Mouse (Mus musculus): ENCODE results near the gene Cog7. TPM values are rescaled to one million over a fixed set of nuclear protein-coding genes. Genes with fewer than 3 reads are reported as not detected.

Gene Cog7
- polyA plus RNA-seq, 1 experiment from 2014 or later, result 28.3 TPM

- no peak for ATAC-seq (ENCODE audit: low FRiP score, low TSS enrichment)
- Histone ChIP-seq H3K27ac (ENCODE audit: low read depth, low read length) (no peak overlapping the region), H3K36me3 (ENCODE audit: control insufficient read depth, insufficient read depth, low read length) (peaks cover 35% of the 10 kb centered on the region), H3K9ac (ENCODE audit: low read depth, low read length) (no peak overlapping the region), H3K27me3 (ENCODE audit: control insufficient read depth, insufficient read depth, low read length) (no peaks in the 10 kb centered on the region), H3K4me3 (ENCODE audit: low read length) (no peak overlapping the region), H3K4me2 (replicated peaks; ENCODE audit: low read depth, low read length) (no peak overlapping the region), H3K4me1 (ENCODE audit: control insufficient read depth, insufficient read depth, low read length) (peaks cover 16% of the 10 kb centered on the region), H3K9me3 (ENCODE audit: control insufficient read depth, low read length) (no peaks in the 10 kb centered on the region)
- 84% methylated on average over 10 of the region's 10 CpGs for WGBS
Observed at GRCm38 (mm10) chr7:122012949-122013348, 31.4 kb upstream of the Cog7 start.

- H3K4me2 ChIP-seq (replicated peaks; ENCODE audit: low read depth, low read length), result no peak overlapping the region
- no peak overlapping the region for H3K9ac ChIP-seq (ENCODE audit: low read depth, low read length)
- peaks cover 16% of the 10 kb centered on the region for H3K4me1 ChIP-seq (ENCODE audit: control insufficient read depth, insufficient read depth, low read length)
- no peaks in the 10 kb centered on the region for H3K9me3 ChIP-seq (ENCODE audit: control insufficient read depth, low read length)
- WGBS, result 96% methylated on average over 4 of the region's 4 CpGs
- no peaks in the 10 kb centered on the region for H3K27me3 ChIP-seq (ENCODE audit: control insufficient read depth, insufficient read depth, low read length)
- no peak overlapping the region for H3K4me3 ChIP-seq (ENCODE audit: low read length)
- no peak overlapping the region for H3K27ac ChIP-seq (ENCODE audit: low read depth, low read length)
- ATAC-seq (ENCODE audit: low FRiP score, low TSS enrichment), result no peak
- peaks cover 40% of the 10 kb centered on the region for H3K36me3 ChIP-seq (ENCODE audit: control insufficient read depth, insufficient read depth, low read length)
Observed at GRCm38 (mm10) chr7:122012370-122012769, 30.9 kb upstream of the Cog7 start.

GRCm38 (mm10) chr7:122000396-122000795 lies 18.9 kb upstream of the Cog7 start:
- 76% methylated on average over 8 of the region's 8 CpGs for WGBS

GRCm38 (mm10) chr7:121995961-121996360 lies 14.4 kb upstream of the Cog7 start:
- WGBS, result 90% methylated on average over 5 of the region's 5 CpGs
- Histone ChIP-seq H3K27me3 (ENCODE audit: control insufficient read depth, insufficient read depth, low read length) (no peaks in the 10 kb centered on the region), H3K4me1 (ENCODE audit: control insufficient read depth, insufficient read depth, low read length) (no peaks in the 10 kb centered on the region), H3K4me2 (replicated peaks; ENCODE audit: low read depth, low read length) (no peak overlapping the region), H3K36me3 (ENCODE audit: control insufficient read depth, insufficient read depth, low read length) (peaks cover 86% of the 10 kb centered on the region), H3K27ac (ENCODE audit: low read depth, low read length) (no peak overlapping the region), H3K9ac (ENCODE audit: low read depth, low read length) (no peak overlapping the region), H3K9me3 (ENCODE audit: control insufficient read depth, low read length) (no peaks in the 10 kb centered on the region), H3K4me3 (ENCODE audit: low read length) (no peak overlapping the region)
- no peak for ATAC-seq (ENCODE audit: low FRiP score, low TSS enrichment)

More at GRCm38 (mm10) chr7:122000396-122000795, 18.9 kb upstream of the Cog7 start:
- Histone ChIP-seq H3K9me3 (ENCODE audit: control insufficient read depth, low read length) (no peaks in the 10 kb centered on the region), H3K27ac (ENCODE audit: low read depth, low read length) (no peak overlapping the region), H3K27me3 (ENCODE audit: control insufficient read depth, insufficient read depth, low read length) (no peaks in the 10 kb centered on the region), H3K36me3 (ENCODE audit: control insufficient read depth, insufficient read depth, low read length) (peaks cover 80% of the 10 kb centered on the region), H3K9ac (ENCODE audit: low read depth, low read length) (no peak overlapping the region), H3K4me1 (ENCODE audit: control insufficient read depth, insufficient read depth, low read length) (no peaks in the 10 kb centered on the region), H3K4me2 (replicated peaks; ENCODE audit: low read depth, low read length) (no peak overlapping the region), H3K4me3 (ENCODE audit: low read length) (no peak overlapping the region)
- ATAC-seq (ENCODE audit: low FRiP score, low TSS enrichment), result no peak

- H3K9me3 ChIP-seq (ENCODE audit: control insufficient read depth, low read length), result no peaks in the 10 kb centered on the region
- WGBS, result 48% methylated on average over 4 of the region's 4 CpGs
- H3K4me2 ChIP-seq (replicated peaks; ENCODE audit: low read depth, low read length), result no peak overlapping the region
- H3K27me3 ChIP-seq (ENCODE audit: control insufficient read depth, insufficient read depth, low read length), result no peaks in the 10 kb centered on the region
- peaks cover 36% of the 10 kb centered on the region; the same call in 1 of the 2 replicates for H3K36me3 ChIP-seq (ENCODE audit: control insufficient read depth, insufficient read depth, low read length)
- H3K9ac ChIP-seq (ENCODE audit: low read depth, low read length), result no peak overlapping the region
- no peaks in the 10 kb centered on the region for H3K4me1 ChIP-seq (ENCODE audit: control insufficient read depth, insufficient read depth, low read length)
- no peak overlapping the region for H3K27ac ChIP-seq (ENCODE audit: low read depth, low read length)
- no peak overlapping the region for H3K4me3 ChIP-seq (ENCODE audit: low read length)
- ATAC-seq (ENCODE audit: low FRiP score, low TSS enrichment), result peak; percentile 11; the same call in 1 of the 2 replicates
Observed at GRCm38 (mm10) chr7:121975031-121975430, 6.5 kb downstream of the Cog7 start.

GRCm38 (mm10) chr7:121971698-121972097 lies 9.8 kb downstream of the Cog7 start:
- peaks cover 38% of the 10 kb centered on the region; the same call in 1 of the 2 replicates for H3K36me3 ChIP-seq (ENCODE audit: control insufficient read depth, insufficient read depth, low read length)
- no peak overlapping the region for H3K4me3 ChIP-seq (ENCODE audit: low read length)
- no peaks in the 10 kb centered on the region for H3K27me3 ChIP-seq (ENCODE audit: control insufficient read depth, insufficient read depth, low read length)
- no peak overlapping the region for H3K9ac ChIP-seq (ENCODE audit: low read depth, low read length)
- H3K9me3 ChIP-seq (ENCODE audit: control insufficient read depth, low read length), result no peaks in the 10 kb centered on the region
- no peak for ATAC-seq (ENCODE audit: low FRiP score, low TSS enrichment)
- no peaks in the 10 kb centered on the region for H3K4me1 ChIP-seq (ENCODE audit: control insufficient read depth, insufficient read depth, low read length)
- no peak overlapping the region for H3K27ac ChIP-seq (ENCODE audit: low read depth, low read length)
- WGBS, result 84% methylated on average over 3 of the region's 3 CpGs
- H3K4me2 ChIP-seq (replicated peaks; ENCODE audit: low read depth, low read length), result no peak overlapping the region

- Histone ChIP-seq H3K4me2 (replicated peaks; ENCODE audit: low read depth, low read length) (no peak overlapping the region), H3K9me3 (ENCODE audit: control insufficient read depth, low read length) (no peaks in the 10 kb centered on the region), H3K4me3 (ENCODE audit: low read length) (no peak overlapping the region), H3K4me1 (ENCODE audit: control insufficient read depth, insufficient read depth, low read length) (no peaks in the 10 kb centered on the region), H3K9ac (ENCODE audit: low read depth, low read length) (no peak overlapping the region), H3K27me3 (ENCODE audit: control insufficient read depth, insufficient read depth, low read length) (no peaks in the 10 kb centered on the region), H3K27ac (ENCODE audit: low read depth, low read length) (no peak overlapping the region), H3K36me3 (ENCODE audit: control insufficient read depth, insufficient read depth, low read length) (peaks cover 37% of the 10 kb centered on the region; the same call in 1 of the 2 replicates)
- no peak for ATAC-seq (ENCODE audit: low FRiP score, low TSS enrichment)
- WGBS, result 88% methylated on average over 9 of the region's 9 CpGs
Observed at GRCm38 (mm10) chr7:121970250-121970649, 11.3 kb downstream of the Cog7 start.

GRCm38 (mm10) chr7:121968816-121969215 lies 12.7 kb downstream of the Cog7 start:
- ATAC-seq (ENCODE audit: low FRiP score, low TSS enrichment), result no peak
- Histone ChIP-seq H3K36me3 (ENCODE audit: control insufficient read depth, insufficient read depth, low read length) (peaks cover 32% of the 10 kb centered on the region; the same call in 1 of the 2 replicates), H3K27me3 (ENCODE audit: control insufficient read depth, insufficient read depth, low read length) (no peaks in the 10 kb centered on the region), H3K4me3 (ENCODE audit: low read length) (no peak overlapping the region), H3K4me2 (replicated peaks; ENCODE audit: low read depth, low read length) (no peak overlapping the region), H3K27ac (ENCODE audit: low read depth, low read length) (no peak overlapping the region), H3K9ac (ENCODE audit: low read depth, low read length) (no peak overlapping the region), H3K4me1 (ENCODE audit: control insufficient read depth, insufficient read depth, low read length) (no peaks in the 10 kb centered on the region), H3K9me3 (ENCODE audit: control insufficient read depth, low read length) (no peaks in the 10 kb centered on the region)
- 88% methylated on average over 9 of the region's 9 CpGs for WGBS

- Histone ChIP-seq H3K4me2 (replicated peaks; ENCODE audit: low read depth, low read length) (no peak overlapping the region), H3K27me3 (ENCODE audit: control insufficient read depth, insufficient read depth, low read length) (no peaks in the 10 kb centered on the region), H3K4me3 (ENCODE audit: low read length) (no peak overlapping the region), H3K27ac (ENCODE audit: low read depth, low read length) (no peak overlapping the region), H3K9ac (ENCODE audit: low read depth, low read length) (no peak overlapping the region), H3K9me3 (ENCODE audit: control insufficient read depth, low read length) (no peaks in the 10 kb centered on the region), H3K4me1 (ENCODE audit: control insufficient read depth, insufficient read depth, low read length) (no peaks in the 10 kb centered on the region), H3K36me3 (ENCODE audit: control insufficient read depth, insufficient read depth, low read length) (peaks cover 30% of the 10 kb centered on the region; the same call in 1 of the 2 replicates)
- WGBS, result 81% methylated on average over 8 of the region's 8 CpGs
- no peak for ATAC-seq (ENCODE audit: low FRiP score, low TSS enrichment)
Observed at GRCm38 (mm10) chr7:121968242-121968641, 13.3 kb downstream of the Cog7 start.
